Mouse (Mus musculus) G1E (cell line): ENCODE results near the gene Lpo.

Experiments
- GATA1 ChIP-seq: IDR thresholded peaks from 2 replicates; pipeline ENCODE4 v1.6.1; 2012; ENCODE audit warnings: borderline replicate concordance, low read length, inconsistent platforms, mixed read lengths
- POLR2AphosphoS5 ChIP-seq: IDR thresholded peaks from 2 replicates; pipeline ENCODE4 v1.6.1; 2012; ENCODE audit warnings: low read depth, low read length, inconsistent platforms; ENCODE audit not compliant: insufficient replicate concordance

- TF ChIP-seq GATA1 (no peak), POLR2AphosphoS5 (no peak)
Measured at GRCm38 (mm10) chr11:87871766-87872165, 43.7 kb upstream of the Lpo start.
